Mouse (Mus musculus): ENCODE data around the gene Nt5c3b.

GRCm38 (mm10) chr11:100386586-100386985 is 55.0 kb downstream of the Nt5c3b start:
- TF ChIP-seq CHD2 (IDR thresholded peaks at IDR 0.05; ENCODE audit: low read depth, low read length) (no peak), ZNF384 (IDR thresholded peaks at IDR 0.05; ENCODE audit: low read depth, low read length) (no peak), ZC3H11A (IDR thresholded peaks at IDR 0.05; ENCODE audit: borderline replicate concordance, low read depth, low read length) (no peak), HCFC1 (IDR thresholded peaks at IDR 0.05; ENCODE audit: borderline replicate concordance, insufficient read depth, low read length) (no peak), MAFK (IDR thresholded peaks at IDR 0.05; ENCODE audit: insufficient read depth, low read depth, low read length) (no peak)
